Mouse (Mus musculus): ENCODE measurements around the gene Slc37a1.

- TF ChIP-seq POLR2A (IDR thresholded peaks at IDR 0.05; ENCODE audit: borderline replicate concordance, insufficient read depth, low read length) = no peak
- no peak for TF ChIP-seq CTCF (IDR thresholded peaks at IDR 0.05; ENCODE audit: borderline replicate concordance, insufficient read depth, low read depth, low read length)
These were observed 104.9 kb downstream of the Slc37a1 start for GRCm38 (mm10) chr17:31391462-31391861.
